Mouse (Mus musculus) midbrain, embryonic 14.5 days (tissue): Measurements from ENCODE around the gene Prkg2. TPM values are rescaled to one million over a fixed set of nuclear protein-coding genes. Genes with fewer than 3 reads are reported as not detected.

Experiments used
- ATAC-seq: fragments of 200-750 bp; cut with Nextera tagmentation; 2 replicates; pipeline ENCODE4 v1.8.0; 2017; ENCODE audit warnings: moderate number of reproducible peaks, moderate library complexity; ENCODE audit not compliant: low FRiP score, low TSS enrichment
- DNase-seq: peaks from one replicate; pipeline ENCODE4 v3.0.0-alpha.2; 2015
- H3K27ac ChIP-seq: fragments of 300-500 bp; sonication (generic); replicated peaks from 2 replicates; pipeline ENCODE4 v1.5.1; 2014; ENCODE audit warnings: mild to moderate bottlenecking, low read depth, low read length, moderate library complexity
- H3K27me3 ChIP-seq: fragments of 300-500 bp; sonication (generic); 2 replicates; pipeline ENCODE4 v1.6.1; 2014; ENCODE audit warnings: low read length, control low read depth, mixed read lengths; ENCODE audit not compliant: control insufficient read depth, insufficient read depth
- H3K36me3 ChIP-seq: fragments of 300-500 bp; sonication (generic); 2 replicates; pipeline ENCODE4 v1.6.1; 2014; ENCODE audit warnings: low read length, control low read depth; ENCODE audit not compliant: control insufficient read depth, insufficient read depth
- H3K4me1 ChIP-seq: fragments of 300-500 bp; sonication (generic); 2 replicates; pipeline ENCODE4 v1.6.1; 2014; ENCODE audit warnings: mild to moderate bottlenecking, antibody characterized with exemption, low read length, control low read depth; ENCODE audit not compliant: control insufficient read depth, insufficient read depth
- H3K4me2 ChIP-seq: fragments of 300-500 bp; sonication (generic); 2 replicates; pipeline ENCODE4 v1.6.1; 2014; ENCODE audit warnings: mild to moderate bottlenecking, low read length, moderate library complexity
- H3K4me3 ChIP-seq: fragments of 300-500 bp; sonication (generic); replicated peaks from 2 replicates; pipeline ENCODE4 v1.5.1; 2014; ENCODE audit warnings: low read depth, low read length
- H3K9ac ChIP-seq: fragments of 300-500 bp; sonication (generic); replicated peaks from 2 replicates; pipeline ENCODE4 v1.6.1; 2014; ENCODE audit warnings: mild to moderate bottlenecking, low read length, moderate library complexity
- H3K9me3 ChIP-seq: fragments of 300-500 bp; sonication (generic); 2 replicates; pipeline ENCODE4 v1.6.1; 2016; ENCODE audit warnings: low read length, control low read depth, mixed read lengths; ENCODE audit not compliant: control insufficient read depth
- WGBS: fragments of 180-500 bp; shearing (Covaris S2); extraction: QIAGEN DNeasy Blood & Tissue Kit; methylation state at CpG from one replicate; pipeline ENCODE4 v1.1.7; 2014; 5-methylcytosine and 5-hydroxymethylcytosine counted together
- polyA plus RNA-seq: library from polyadenylated mRNA; unstranded; fragments of >200 nt; fragmentation: Nextera tagmentation; extraction: Ambion mirVana; gene quantifications from 2 replicates; pipeline ENCODE4 v1.2.1, GENCODE M21; 2014

Prkg2 gene
- polyA plus RNA-seq, 1 experiment from 2014 or later: 2.2 TPM

- no peak for DNase-seq
- Histone ChIP-seq H3K4me3 (no peak overlapping the region), H3K27ac (no peak overlapping the region), H3K36me3 (no peaks in the 10 kb centered on the region), H3K9me3 (no peaks in the 10 kb centered on the region), H3K4me2 (no peak overlapping the region), H3K27me3 (no peaks in the 10 kb centered on the region), H3K4me1 (peaks cover 3% of the 10 kb centered on the region; the same call in 1 of the 2 replicates), H3K9ac (no peak overlapping the region)
- no peak for ATAC-seq
- 63% methylated on average over 6 of the region's 6 CpGs for WGBS
These were observed 93.4 kb downstream of the Prkg2 start for GRCm38 (mm10) chr5:98943776-98944175.

GRCm38 (mm10) chr5:98940731-98941130, 96.4 kb downstream of the Prkg2 start:
- Histone ChIP-seq H3K36me3 (no peaks in the 10 kb centered on the region), H3K4me1 (peaks cover 3% of the 10 kb centered on the region; the same call in 1 of the 2 replicates), H3K9me3 (no peaks in the 10 kb centered on the region), H3K9ac (no peak overlapping the region), H3K27me3 (no peaks in the 10 kb centered on the region), H3K27ac (no peak overlapping the region), H3K4me2 (no peak overlapping the region), H3K4me3 (no peak overlapping the region)
- ATAC-seq (no peak), DNase-seq (no peak)
- 62% methylated on average over 6 of the region's 6 CpGs for WGBS

- no peaks in the 10 kb centered on the region for H3K9me3 ChIP-seq
These were observed 97.4 kb downstream of the Prkg2 start for GRCm38 (mm10) chr5:98939631-98940208.

GRCm38 (mm10) chr5:98939116-98939515, 98.0 kb downstream of the Prkg2 start:
- DNase-seq (peak; percentile 45), ATAC-seq (peak; percentile 67; the same call in 1 of the 2 replicates)
- Histone ChIP-seq H3K27ac (peak overlapping the region; percentile 66), H3K36me3 (no peaks in the 10 kb centered on the region), H3K4me3 (no peak overlapping the region), H3K27me3 (no peaks in the 10 kb centered on the region), H3K9ac (no peak overlapping the region), H3K4me2 (no peak overlapping the region), H3K9me3 (no peaks in the 10 kb centered on the region), H3K4me1 (peaks cover 3% of the 10 kb centered on the region; the same call in 1 of the 2 replicates)
- 67% methylated on average over 9 of the region's 9 CpGs for WGBS

More at GRCm38 (mm10) chr5:98939631-98940208, 97.4 kb downstream of the Prkg2 start:
- Histone ChIP-seq H3K9ac (no peak overlapping the region), H3K4me2 (no peak overlapping the region), H3K4me3 (no peak overlapping the region), H3K27me3 (no peaks in the 10 kb centered on the region), H3K4me1 (peaks cover 3% of the 10 kb centered on the region; the same call in 1 of the 2 replicates), H3K27ac (peak overlapping the region; percentile 66; the same call in 1 of the 2 replicates), H3K36me3 (no peaks in the 10 kb centered on the region)
- ATAC-seq: no peak; the same call in 1 of the 2 replicates
- WGBS: 67% methylated on average over 6 of the region's 6 CpGs
- DNase-seq: no peak

- Histone ChIP-seq H3K9me3 (no peaks in the 10 kb centered on the region), H3K4me2 (no peak overlapping the region), H3K27me3 (no peaks in the 10 kb centered on the region), H3K4me3 (no peak overlapping the region), H3K27ac (no peak overlapping the region), H3K4me1 (peaks cover 3% of the 10 kb centered on the region; the same call in 1 of the 2 replicates), H3K36me3 (no peaks in the 10 kb centered on the region), H3K9ac (no peak overlapping the region)
- no peak for DNase-seq
- WGBS: 59% methylated on average over 4 of the region's 4 CpGs
- no peak for ATAC-seq
These were observed 99.3 kb downstream of the Prkg2 start for GRCm38 (mm10) chr5:98937879-98938278.

- H3K36me3 ChIP-seq: no peaks in the 10 kb centered on the region
- no peaks in the 10 kb centered on the region for H3K9me3 ChIP-seq
- H3K4me3 ChIP-seq: no peak overlapping the region
- no peak overlapping the region for H3K27ac ChIP-seq
- no peak overlapping the region for H3K9ac ChIP-seq
- no peak for DNase-seq
- peaks cover 3% of the 10 kb centered on the region; the same call in 1 of the 2 replicates for H3K4me1 ChIP-seq
- WGBS: 49% methylated on average over 2 of the region's 2 CpGs
- no peaks in the 10 kb centered on the region for H3K27me3 ChIP-seq
- no peak for ATAC-seq
- no peak overlapping the region for H3K4me2 ChIP-seq
These were observed 100.5 kb downstream of the Prkg2 start for GRCm38 (mm10) chr5:98936650-98937049.

GRCm38 (mm10) chr5:98935930-98936329, 101.2 kb downstream of the Prkg2 start:
- WGBS: 64% methylated on average over 8 of the region's 8 CpGs
- H3K27me3 ChIP-seq: no peaks in the 10 kb centered on the region
- no peak overlapping the region for H3K4me2 ChIP-seq
- no peaks in the 10 kb centered on the region for H3K36me3 ChIP-seq
- no peak overlapping the region for H3K4me3 ChIP-seq
- peaks cover 2% of the 10 kb centered on the region; the same call in 1 of the 2 replicates for H3K4me1 ChIP-seq
- no peaks in the 10 kb centered on the region for H3K9me3 ChIP-seq
- no peak overlapping the region for H3K27ac ChIP-seq
- DNase-seq: no peak
- H3K9ac ChIP-seq: no peak overlapping the region
- ATAC-seq: no peak

GRCm38 (mm10) chr5:98922921-98923320, 114.2 kb downstream of the Prkg2 start:
- no peak overlapping the region for H3K4me3 ChIP-seq
- no peaks in the 10 kb centered on the region for H3K9me3 ChIP-seq
- H3K27ac ChIP-seq: no peak overlapping the region
- DNase-seq: no peak
- ATAC-seq: no peak
- H3K4me1 ChIP-seq: no peaks in the 10 kb centered on the region
- no peak overlapping the region for H3K4me2 ChIP-seq
- H3K27me3 ChIP-seq: no peaks in the 10 kb centered on the region
- 94% methylated on average over 3 of the region's 3 CpGs for WGBS
- no peak overlapping the region for H3K9ac ChIP-seq
- no peaks in the 10 kb centered on the region for H3K36me3 ChIP-seq

GRCm38 (mm10) chr5:98921608-98922007, 115.5 kb downstream of the Prkg2 start:
- H3K9me3 ChIP-seq: no peaks in the 10 kb centered on the region
- no peak overlapping the region for H3K4me3 ChIP-seq
- H3K9ac ChIP-seq: no peak overlapping the region
- no peak for ATAC-seq
- no peaks in the 10 kb centered on the region for H3K27me3 ChIP-seq
- no peaks in the 10 kb centered on the region for H3K4me1 ChIP-seq
- WGBS: 72% methylated on average over 1 of the region's 1 CpGs
- no peaks in the 10 kb centered on the region for H3K36me3 ChIP-seq
- H3K4me2 ChIP-seq: no peak overlapping the region
- no peak for DNase-seq
- H3K27ac ChIP-seq: no peak overlapping the region
